Mouse (Mus musculus) kidney, adult 2 months (tissue): ENCODE measurements around the gene Ascc1.

Source experiments
- CTCF ChIP-seq: fragments of 200-500 bp; conservative IDR thresholded peaks from 2 replicates; pipeline ENCODE4 v1.5.1; 2011; ENCODE audit warnings: low read depth, mild to moderate bottlenecking, control low read depth, low read length, moderate library complexity, mixed read lengths; ENCODE audit not compliant: insufficient read depth, insufficient read length
- POLR2A ChIP-seq: fragments of 200-500 bp; IDR thresholded peaks from one replicate; pipeline ENCODE4 v1.6.1; 2011; ENCODE audit warnings: low read depth, low read length, control low read depth

DNA sequence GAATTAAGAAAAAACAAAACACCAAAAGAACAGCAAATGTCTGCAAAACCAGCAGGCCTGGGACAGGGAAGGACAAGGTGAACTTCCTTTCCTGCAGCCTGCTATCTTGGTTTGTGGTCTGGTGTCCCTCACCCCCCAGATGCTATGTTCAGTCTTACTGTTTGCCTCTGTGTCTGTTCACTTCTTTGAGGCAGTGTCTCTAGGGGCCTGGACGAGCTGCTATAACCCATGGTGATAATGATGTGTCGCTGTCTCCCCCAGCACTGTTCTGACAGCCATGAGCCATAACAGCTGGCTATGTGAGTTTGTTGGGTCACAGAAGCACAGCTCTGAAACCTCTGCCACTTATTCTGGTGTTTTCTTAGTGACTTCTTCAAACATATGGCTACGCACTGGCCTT is 27.8 kb upstream of the Ascc1 start:
- TF ChIP-seq CTCF (no peak), POLR2A (no peak)
